Mouse (Mus musculus) hindbrain, embryonic 15.5 days (tissue): Measurements from ENCODE around the gene Mpc1. TPM values are rescaled to one million over a fixed set of nuclear protein-coding genes. Genes with fewer than 3 reads are reported as not detected.

Source experiments
- ATAC-seq: fragments of 200-750 bp; cut with Nextera tagmentation; 2 replicates; pipeline ENCODE4 v1.8.0; 2017; ENCODE audit warnings: low read depth, moderate number of reproducible peaks, moderate TSS enrichment; ENCODE audit not compliant: low FRiP score
- H3K27ac ChIP-seq: fragments of 300-500 bp; sonication (generic); replicated peaks from 2 replicates; pipeline ENCODE4 v1.5.1; 2015; ENCODE audit warnings: mild to moderate bottlenecking, inconsistent platforms
- H3K27me3 ChIP-seq: fragments of 300-500 bp; sonication (generic); 2 replicates; pipeline ENCODE4 v1.6.1; 2015; ENCODE audit warnings: control low read depth, inconsistent platforms
- H3K36me3 ChIP-seq: fragments of 300-500 bp; sonication (generic); 2 replicates; pipeline ENCODE4 v1.6.1; 2015; ENCODE audit warnings: control low read depth, inconsistent platforms
- H3K4me1 ChIP-seq: fragments of 300-500 bp; sonication (generic); replicated peaks from 2 replicates; pipeline ENCODE4 v1.6.1; 2015; ENCODE audit warnings: control low read depth, inconsistent platforms
- H3K4me2 ChIP-seq: fragments of 300-500 bp; sonication (generic); 2 replicates; pipeline ENCODE4 v1.6.1; 2015; ENCODE audit warnings: moderate library complexity, mild to moderate bottlenecking, inconsistent platforms
- H3K4me3 ChIP-seq: fragments of 300-500 bp; sonication (generic); 2 replicates; pipeline ENCODE4 v1.5.1; 2015; ENCODE audit warnings: mild to moderate bottlenecking, inconsistent platforms
- H3K9ac ChIP-seq: fragments of 300-500 bp; sonication (generic); 2 replicates; pipeline ENCODE4 v1.6.1; 2015; ENCODE audit warnings: inconsistent platforms
- H3K9me3 ChIP-seq: fragments of 300-500 bp; sonication (generic); 2 replicates; pipeline ENCODE4 v1.6.1; 2016; ENCODE audit warnings: control low read depth, inconsistent platforms
- WGBS: fragments of 180-500 bp; shearing (Covaris S2); methylation state at CpG from one replicate; pipeline ENCODE4 v1.1.7; 2015; 5-methylcytosine and 5-hydroxymethylcytosine counted together
- polyA plus RNA-seq: library from polyadenylated mRNA; unstranded; fragments of >200 nt; fragmentation: Nextera tagmentation; extraction: Ambion mirVana; gene quantifications from 2 replicates; pipeline ENCODE4 v1.2.1, GENCODE M21; 2015

Gene Mpc1
- 341 and 365 TPM in 2 replicates for polyA plus RNA-seq

- Histone ChIP-seq H3K9me3 (no peaks in the 10 kb centered on the region), H3K9ac (peak within 1 kb of the TSS; percentile 75), H3K4me3 (peak within 1 kb of the TSS; percentile 87), H3K4me2 (peak within 1 kb of the TSS; percentile 81), H3K4me1 (peaks cover 26% of the 10 kb centered on the region), H3K27me3 (no peaks in the 10 kb centered on the region), H3K27ac (peak within 1 kb of the TSS; percentile 94), H3K36me3 (no peaks in the 10 kb centered on the region)
- WGBS: 1% methylated on average over 35 of the region's 35 CpGs
- peak; percentile 71 for ATAC-seq
These were observed at the start of gene Mpc1 for GRCm38 (mm10) chr17:8282821-8283525. TSS of gene Mpc1 (plus strand) at chr17:8282904.

GRCm38 (mm10) chr17:8233618-8234214, 49.0 kb upstream of the Mpc1 start:
- H3K36me3 ChIP-seq: no peaks in the 10 kb centered on the region
- H3K27me3 ChIP-seq: no peaks in the 10 kb centered on the region
- no peak overlapping the region for H3K9ac ChIP-seq
- H3K27ac ChIP-seq: no peak overlapping the region
- H3K4me1 ChIP-seq: no peaks in the 10 kb centered on the region
- WGBS: 82% methylated on average over 15 of the region's 15 CpGs
- H3K9me3 ChIP-seq: no peaks in the 10 kb centered on the region
- H3K4me2 ChIP-seq: no peak overlapping the region
- ATAC-seq: no peak
- no peak overlapping the region for H3K4me3 ChIP-seq

- Histone ChIP-seq H3K27me3 (no peaks in the 10 kb centered on the region), H3K4me2 (no peak overlapping the region), H3K9ac (no peak overlapping the region), H3K9me3 (no peaks in the 10 kb centered on the region), H3K4me1 (no peaks in the 10 kb centered on the region), H3K36me3 (no peaks in the 10 kb centered on the region), H3K27ac (no peak overlapping the region), H3K4me3 (no peak overlapping the region)
- no peak for ATAC-seq
- WGBS: 87% methylated on average over 4 of the region's 4 CpGs
These were observed 48.2 kb upstream of the Mpc1 start for GRCm38 (mm10) chr17:8234537-8234936.

GRCm38 (mm10) chr17:8235743-8236142, 47.0 kb upstream of the Mpc1 start, which contains the start of gene Ccr6:
TSS of gene Ccr6 (plus strand) at chr17:8236043.
- H3K27ac ChIP-seq: no peak within 1 kb of the TSS
- H3K9me3 ChIP-seq: no peaks in the 10 kb centered on the region
- H3K9ac ChIP-seq: no peak within 1 kb of the TSS
- no peaks in the 10 kb centered on the region for H3K27me3 ChIP-seq
- no peaks in the 10 kb centered on the region for H3K36me3 ChIP-seq
- 85% methylated on average over 3 of the region's 3 CpGs for WGBS
- no peak for ATAC-seq
- no peak within 1 kb of the TSS for H3K4me2 ChIP-seq
- no peak within 1 kb of the TSS for H3K4me3 ChIP-seq
- no peaks in the 10 kb centered on the region for H3K4me1 ChIP-seq

- Histone ChIP-seq H3K27ac (no peak overlapping the region), H3K4me1 (no peaks in the 10 kb centered on the region), H3K9ac (no peak overlapping the region), H3K4me2 (no peak overlapping the region), H3K9me3 (no peaks in the 10 kb centered on the region), H3K27me3 (no peaks in the 10 kb centered on the region), H3K36me3 (no peaks in the 10 kb centered on the region), H3K4me3 (no peak overlapping the region)
- ATAC-seq: no peak
- WGBS: 82% methylated on average over 15 of the region's 15 CpGs
These were observed 44.5 kb upstream of the Mpc1 start for GRCm38 (mm10) chr17:8238012-8238710.

GRCm38 (mm10) chr17:8239561-8239960, 43.1 kb upstream of the Mpc1 start:
- no peak for ATAC-seq
- H3K27ac ChIP-seq: no peak overlapping the region
- WGBS: 68% methylated on average over 3 of the region's 3 CpGs

GRCm38 (mm10) chr17:8240517-8240916, 42.2 kb upstream of the Mpc1 start:
- no peak for ATAC-seq
- Histone ChIP-seq H3K27me3 (no peaks in the 10 kb centered on the region), H3K36me3 (no peaks in the 10 kb centered on the region), H3K4me2 (no peak overlapping the region), H3K27ac (no peak overlapping the region), H3K9ac (no peak overlapping the region), H3K4me1 (no peaks in the 10 kb centered on the region), H3K9me3 (no peaks in the 10 kb centered on the region), H3K4me3 (no peak overlapping the region)
- WGBS: 68% methylated on average over 4 of the region's 4 CpGs

More at GRCm38 (mm10) chr17:8239561-8239960, 43.1 kb upstream of the Mpc1 start:
- Histone ChIP-seq H3K4me3 (no peak overlapping the region), H3K4me1 (no peaks in the 10 kb centered on the region), H3K4me2 (no peak overlapping the region), H3K36me3 (no peaks in the 10 kb centered on the region), H3K9me3 (no peaks in the 10 kb centered on the region), H3K27me3 (no peaks in the 10 kb centered on the region), H3K9ac (no peak overlapping the region)

- no peak overlapping the region for H3K27ac ChIP-seq
- WGBS: 68% methylated on average over 12 of the region's 12 CpGs
- H3K4me1 ChIP-seq: no peaks in the 10 kb centered on the region
- no peak overlapping the region for H3K9ac ChIP-seq
- H3K4me2 ChIP-seq: no peak overlapping the region
- H3K4me3 ChIP-seq: no peak overlapping the region
- no peaks in the 10 kb centered on the region for H3K36me3 ChIP-seq
- H3K9me3 ChIP-seq: no peaks in the 10 kb centered on the region
- no peak for ATAC-seq
- H3K27me3 ChIP-seq: no peaks in the 10 kb centered on the region
These were observed 41.1 kb upstream of the Mpc1 start for GRCm38 (mm10) chr17:8241645-8242044.

GRCm38 (mm10) chr17:8242186-8242585, 40.5 kb upstream of the Mpc1 start:
- WGBS: 92% methylated on average over 11 of the region's 11 CpGs

GRCm38 (mm10) chr17:8244124-8244523, 38.6 kb upstream of the Mpc1 start:
- Histone ChIP-seq H3K4me1 (no peaks in the 10 kb centered on the region), H3K9me3 (no peaks in the 10 kb centered on the region), H3K36me3 (no peaks in the 10 kb centered on the region), H3K9ac (no peak overlapping the region), H3K4me3 (no peak overlapping the region), H3K27ac (no peak overlapping the region), H3K4me2 (no peak overlapping the region), H3K27me3 (no peaks in the 10 kb centered on the region)
- ATAC-seq: no peak
- 89% methylated on average over 2 of the region's 2 CpGs for WGBS

More at GRCm38 (mm10) chr17:8242186-8242585, 40.5 kb upstream of the Mpc1 start:
- no peak overlapping the region for H3K9ac ChIP-seq
- no peaks in the 10 kb centered on the region for H3K27me3 ChIP-seq
- H3K9me3 ChIP-seq: no peaks in the 10 kb centered on the region
- no peak overlapping the region for H3K27ac ChIP-seq
- ATAC-seq: no peak
- no peak overlapping the region for H3K4me2 ChIP-seq
- no peaks in the 10 kb centered on the region for H3K4me1 ChIP-seq
- no peaks in the 10 kb centered on the region for H3K36me3 ChIP-seq
- H3K4me3 ChIP-seq: no peak overlapping the region

- Histone ChIP-seq H3K27me3 (no peaks in the 10 kb centered on the region), H3K4me3 (no peak overlapping the region), H3K27ac (no peak overlapping the region), H3K9me3 (no peaks in the 10 kb centered on the region), H3K36me3 (no peaks in the 10 kb centered on the region), H3K9ac (no peak overlapping the region), H3K4me2 (no peak overlapping the region), H3K4me1 (no peaks in the 10 kb centered on the region)
- no peak for ATAC-seq
- WGBS: 80% methylated on average over 4 of the region's 4 CpGs
These were observed 36.5 kb upstream of the Mpc1 start for GRCm38 (mm10) chr17:8246102-8246754.

GRCm38 (mm10) chr17:8251704-8252103, 31.0 kb upstream of the Mpc1 start:
- Histone ChIP-seq H3K9me3 (no peaks in the 10 kb centered on the region), H3K4me3 (no peak overlapping the region), H3K4me2 (no peak overlapping the region), H3K36me3 (no peaks in the 10 kb centered on the region), H3K9ac (no peak overlapping the region), H3K4me1 (no peaks in the 10 kb centered on the region), H3K27me3 (no peaks in the 10 kb centered on the region), H3K27ac (no peak overlapping the region)
- ATAC-seq: no peak
- 90% methylated on average over 7 of the region's 7 CpGs for WGBS
